Mouse (Mus musculus) R1 (cell line): ENCODE data around the gene Vps13a.

Experiments
- DNase-seq: peaks from one replicate; pipeline ENCODE4 v3.0.0-alpha.2; 2018; ENCODE audit warnings: low read depth, low spot score

Gene Vps13a

GRCm38 (mm10) chr19:16584546-16584945, 196.2 kb downstream of the Vps13a start:
- DNase-seq = no peak

GRCm38 (mm10) chr19:16580501-16580900, 200.2 kb downstream of the Vps13a start:
- DNase-seq = no peak

GRCm38 (mm10) chr19:16579656-16580260, 201.0 kb downstream of the Vps13a start:
- DNase-seq = no peak

GRCm38 (mm10) chr19:16576790-16577189, 203.9 kb downstream of the Vps13a start:
- no peak for DNase-seq
